Comparison of ENCODE assay signal across 10 mouse cellular contexts in genomic region chr6:127337398-127337871, GRCm38 (mm10).
DNase-seq lines count a peak whose midpoint lies in the region; ATAC-seq and TF ChIP-seq lines count a peak whose summit lies in the region.
"Had no signal": no experiment of that assay in that cellular context is flagged by ENCODE, and none has a peak within 500 bp of the region (broad histone marks: within the 10 kb centered on the region; RNA-seq: fewer than 3 reads in every experiment).

No protein-coding gene starts in this region.

- DNase-seq in adrenal gland, adult 2 months, result peak; percentile 29
- DNase-seq in adrenal gland, adult 18-20 months (ENCODE audit: low spot score in 2 of 2), result no peak
- DNase-seq in lung, postnatal 10 days, result peak; percentile 7
- DNase-seq in lung, adult 2 months, result no peak
- DNase-seq in hindbrain, postnatal 0 days (ENCODE audit: low spot score), result peak; percentile 45
- DNase-seq in spleen, postnatal 36 days (ENCODE audit: low spot score in 2 of 2), result no peak
- DNase-seq in gastrocnemius, adult 2 months, result no peak
- DNase-seq: heart, adult 11 months had no signal

- no peaks in the 10 kb centered on the region for H3K36me3 ChIP-seq in hindbrain, postnatal 0 days (ENCODE audit: insufficient read depth, low read length)
- no peaks in the 10 kb centered on the region for H3K36me3 ChIP-seq in neural tube, embryonic 14.5 days (ENCODE audit: control insufficient read depth, insufficient read depth, low read length)

- H3K9ac ChIP-seq in hindbrain, postnatal 0 days (replicated peaks; ENCODE audit: low read length), result no peak overlapping the region
- H3K9ac ChIP-seq in neural tube, embryonic 14.5 days (replicated peaks; ENCODE audit: low read depth, low read length), result no peak overlapping the region

- no peaks in the 10 kb centered on the region for H3K9me3 ChIP-seq in hindbrain, postnatal 0 days (ENCODE audit: low read length)
- no peaks in the 10 kb centered on the region for H3K9me3 ChIP-seq in neural tube, embryonic 14.5 days (ENCODE audit: control insufficient read depth, low read length)

- TF ChIP-seq CTCF in lung, adult 2 months (IDR thresholded peaks at IDR 0.05; ENCODE audit: insufficient read depth, low read length), result no peak
- no peak for TF ChIP-seq CTCF in hindbrain, postnatal 0 days (IDR thresholded peaks at IDR 0.05; ENCODE audit: low read depth)
- TF ChIP-seq CTCF in gastrocnemius, adult 2 months (IDR thresholded peaks at IDR 0.05), result no peak

- no peak for TF ChIP-seq POLR2A in lung, adult 2 months (IDR thresholded peaks at IDR 0.05; ENCODE audit: borderline replicate concordance, extremely low read depth, low read depth, low read length)

- H3K27ac ChIP-seq in hindbrain, postnatal 0 days, result peak overlapping the region; percentile 64
- H3K27ac ChIP-seq in neural tube, embryonic 14.5 days (ENCODE audit: low read depth, low read length), result no peak overlapping the region
- no peak overlapping the region for H3K27ac ChIP-seq in gastrocnemius, adult 2 months
- H3K27ac ChIP-seq: macrophage had no signal

- ATAC-seq in hindbrain, postnatal 0 days, result peak; percentile 18; the same call in 1 of the 2 replicates
- ATAC-seq in neural tube, embryonic 14.5 days (ENCODE audit: low read depth), result 0 out of 2 replicates have a peak, but pooled peaks have one; percentile 9

- no peaks in the 10 kb centered on the region for H3K4me1 ChIP-seq in lung, adult 2 months (ENCODE audit: control insufficient read depth, insufficient read depth, low read length)
- peaks cover 18% of the 10 kb centered on the region; the same call in 1 of the 2 replicates for H3K4me1 ChIP-seq in hindbrain, postnatal 0 days (ENCODE audit: insufficient read depth, low read length)
- H3K4me1 ChIP-seq in neural tube, embryonic 14.5 days (ENCODE audit: control insufficient read depth, insufficient read depth, low read length), result peaks cover 16% of the 10 kb centered on the region; the same call in 1 of the 2 replicates

- H3K27me3 ChIP-seq in hindbrain, postnatal 0 days (ENCODE audit: insufficient read depth, low read length), result no peaks in the 10 kb centered on the region
- H3K27me3 ChIP-seq in neural tube, embryonic 14.5 days (ENCODE audit: control insufficient read depth, insufficient read depth, low read length), result no peaks in the 10 kb centered on the region

- no peak overlapping the region for H3K4me2 ChIP-seq in hindbrain, postnatal 0 days (ENCODE audit: low read depth, low read length)
- no peak overlapping the region for H3K4me2 ChIP-seq in neural tube, embryonic 14.5 days (ENCODE audit: low read depth, low read length)

- H3K4me3 ChIP-seq in lung, adult 2 months (replicated peaks; ENCODE audit: extremely low read depth, low read depth, low read length), result no peak overlapping the region
- no peak overlapping the region for H3K4me3 ChIP-seq in hindbrain, postnatal 0 days (ENCODE audit: low read length)
- H3K4me3 ChIP-seq in neural tube, embryonic 14.5 days (ENCODE audit: low read depth, low read length), result no peak overlapping the region
- no peak overlapping the region for H3K4me3 ChIP-seq in gastrocnemius, adult 2 months

- intact Hi-C loops in gastrocnemius, adult 2 months (cut with DNase I), result no loop called here

- 43% methylated on average over 15 of the region's 15 CpGs for WGBS in lung, adult 2 months
- WGBS in hindbrain, postnatal 0 days, result 10% methylated on average over 15 of the region's 15 CpGs
- WGBS in neural tube, embryonic 14.5 days, result 6% methylated on average over 15 of the region's 15 CpGs

Comparison
In these comparisons a context has a peak if more than half of its experiments do, and no peak if none do; other contexts are left out.
1. DNase-seq: peak in adrenal gland, adult 2 months (single experiment), lung, postnatal 10 days (single experiment) and hindbrain, postnatal 0 days (single experiment); none in adrenal gland, adult 18-20 months (0 of 2), lung, adult 2 months (single experiment), spleen, postnatal 36 days (0 of 2) and gastrocnemius, adult 2 months (single experiment).